Mouse (Mus musculus): ENCODE data around the gene 0610037L13Rik.

0610037L13Rik gene

DNA sequence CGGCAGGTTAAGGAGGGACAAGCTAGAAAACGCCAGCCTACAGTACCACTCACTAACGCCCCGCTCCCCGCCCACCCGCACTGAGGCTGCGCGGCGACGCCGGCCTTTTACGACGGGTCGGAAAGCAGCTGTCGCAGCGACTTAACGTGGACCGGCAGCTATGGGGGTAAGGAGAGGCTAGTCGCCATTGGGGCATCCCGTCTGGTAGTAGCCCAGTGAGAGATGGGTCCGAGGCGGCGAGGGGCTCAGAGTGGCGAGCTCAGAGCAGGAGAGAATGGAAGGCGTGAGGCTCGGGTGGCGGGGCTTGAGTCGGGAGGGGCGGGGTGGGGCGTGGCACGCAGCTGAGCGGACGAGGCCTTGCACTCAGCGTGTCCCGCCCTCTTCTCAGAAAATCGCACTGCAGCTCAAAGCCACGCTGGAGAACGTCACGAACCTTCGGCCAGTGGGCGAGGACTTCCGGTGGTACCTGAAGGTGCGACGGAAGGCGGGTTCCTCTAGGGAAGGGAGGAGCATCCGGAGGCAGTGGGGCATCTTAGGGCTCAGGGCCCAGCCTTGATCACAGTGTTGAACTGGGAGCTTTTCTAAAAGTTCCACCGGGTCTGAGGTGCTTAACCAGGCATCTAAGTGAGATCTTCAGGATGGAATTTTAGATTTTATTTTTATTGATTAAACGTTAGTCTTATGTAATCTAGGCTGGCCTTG is at the start of gene 0610037L13Rik:
0610037L13Rik (plus strand) TSS at position 83 of the 702 bp plus-strand sequence.
- DNase-seq (ENCODE audit: extremely low read depth, low read depth): peak; percentile 95

DNA sequence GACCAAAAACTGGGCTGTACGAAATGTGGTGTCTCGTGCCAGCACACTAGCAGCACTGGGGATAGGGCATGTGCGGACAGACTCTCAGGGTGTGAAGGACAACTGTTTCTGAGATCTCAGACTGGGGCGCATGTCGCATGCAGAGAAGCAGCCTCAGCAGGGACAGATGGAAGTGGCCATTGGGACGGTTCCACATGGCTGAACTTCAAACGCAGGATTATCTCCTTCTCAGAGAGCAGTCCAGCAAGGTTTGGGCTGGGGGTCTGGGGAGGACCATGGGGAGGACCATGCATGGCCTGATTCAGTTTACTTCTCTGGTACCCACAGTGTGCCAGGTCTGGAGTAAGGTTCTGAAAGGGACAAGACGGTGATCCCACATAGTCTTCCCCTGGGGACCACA is 45.9 kb upstream of the 0610037L13Rik start:
- no peak for DNase-seq (ENCODE audit: extremely low read depth, low read depth)

GRCm38 (mm10) chr4:107844971-107845370 is 44.6 kb upstream of the 0610037L13Rik start:
- peak; percentile 5 for DNase-seq (ENCODE audit: extremely low read depth, low read depth)

- DNase-seq (ENCODE audit: extremely low read depth, low read depth): no peak
Measured at GRCm38 (mm10) chr4:107846795-107847194, 42.8 kb upstream of the 0610037L13Rik start.

DNA sequence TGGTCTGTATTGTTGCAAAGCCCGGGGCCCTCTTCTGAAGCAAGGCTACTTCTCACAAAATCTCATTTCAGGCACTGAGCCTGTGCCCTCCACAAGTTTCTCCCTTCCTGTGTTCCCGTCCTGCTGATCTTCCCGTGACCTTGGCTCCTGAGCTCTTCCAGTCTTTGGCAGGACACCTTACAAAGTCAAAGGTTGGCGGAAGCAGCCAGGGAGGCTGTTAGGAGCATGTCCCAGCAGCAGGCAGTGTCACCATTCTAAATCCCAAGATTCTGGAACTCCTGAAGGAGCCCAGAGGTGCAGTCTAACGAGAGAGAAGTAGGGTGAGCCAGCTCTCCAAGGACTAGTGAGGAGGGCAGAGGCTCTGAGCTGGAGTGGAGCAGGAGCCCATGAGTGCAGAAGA is 41.1 kb upstream of the 0610037L13Rik start:
- DNase-seq (ENCODE audit: extremely low read depth, low read depth): no peak

- no peak for DNase-seq (ENCODE audit: extremely low read depth, low read depth)
Measured at GRCm38 (mm10) chr4:107849621-107850020, 40.0 kb upstream of the 0610037L13Rik start.

GRCm38 (mm10) chr4:107850091-107850490 is 39.5 kb upstream of the 0610037L13Rik start:
- no peak for DNase-seq (ENCODE audit: extremely low read depth, low read depth)

- DNase-seq (ENCODE audit: extremely low read depth, low read depth): no peak
Measured at GRCm38 (mm10) chr4:107853333-107853732, 36.3 kb upstream of the 0610037L13Rik start.

- no peak for DNase-seq (ENCODE audit: extremely low read depth, low read depth)
Measured at GRCm38 (mm10) chr4:107853836-107854235, 35.8 kb upstream of the 0610037L13Rik start.

DNA sequence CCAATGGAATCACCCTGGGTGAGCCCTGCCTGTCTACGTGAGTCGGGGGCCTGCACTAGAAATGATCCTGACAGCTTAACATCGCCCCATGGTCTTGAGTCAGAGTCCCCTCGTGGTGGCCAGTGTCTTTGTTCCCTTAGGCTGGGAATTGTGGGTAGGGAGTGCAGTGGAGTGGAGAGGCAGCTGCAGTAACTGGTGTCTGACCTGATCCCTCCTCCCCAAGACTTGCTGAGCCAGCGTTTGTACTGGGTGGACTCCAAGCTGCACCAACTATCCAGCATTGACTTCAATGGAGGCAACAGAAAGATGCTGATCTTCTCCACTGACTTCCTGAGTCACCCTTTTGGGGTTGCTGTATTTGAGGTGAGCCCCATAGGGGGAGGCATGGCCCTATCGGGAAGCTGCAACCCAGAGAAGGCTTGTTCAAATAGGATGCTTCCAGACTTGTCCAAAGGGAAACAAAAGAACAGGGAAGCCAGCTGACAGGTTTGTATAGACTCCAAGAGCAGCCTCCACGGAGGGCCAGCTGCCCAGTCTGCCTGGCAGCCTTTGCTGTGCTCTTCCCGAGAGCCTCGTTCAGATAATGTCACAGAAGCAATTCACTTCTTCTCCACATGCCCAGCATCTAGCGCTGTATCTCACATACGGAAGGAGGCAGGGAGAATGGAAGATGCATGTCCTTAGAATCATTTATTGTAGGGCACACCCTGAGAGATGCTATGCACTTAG is 32.5 kb upstream of the 0610037L13Rik start:
- DNase-seq (ENCODE audit: extremely low read depth, low read depth): no peak

GRCm38 (mm10) chr4:107858995-107859394 is 30.6 kb upstream of the 0610037L13Rik start:
- DNase-seq (ENCODE audit: extremely low read depth, low read depth): no peak

DNA sequence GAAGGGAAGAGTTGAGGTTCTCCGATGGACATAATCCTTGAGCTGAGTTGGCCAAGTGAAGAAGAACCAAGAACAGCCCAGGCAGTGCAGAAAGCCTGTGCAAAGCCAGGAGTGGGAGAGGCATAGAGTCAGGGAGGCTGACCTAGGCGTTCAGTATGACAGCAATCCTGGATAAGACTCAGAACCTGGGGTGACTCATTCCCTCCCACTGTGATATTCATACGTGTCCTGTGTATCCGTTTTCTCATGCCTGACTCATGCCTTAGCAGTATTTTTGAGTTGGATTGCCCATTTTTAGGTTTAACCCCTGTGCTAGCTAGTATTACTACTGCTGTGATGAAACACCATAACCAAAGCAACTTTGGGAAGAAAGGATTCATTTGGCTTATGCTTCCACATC is 24.7 kb upstream of the 0610037L13Rik start:
- no peak for DNase-seq (ENCODE audit: extremely low read depth, low read depth)

DNA sequence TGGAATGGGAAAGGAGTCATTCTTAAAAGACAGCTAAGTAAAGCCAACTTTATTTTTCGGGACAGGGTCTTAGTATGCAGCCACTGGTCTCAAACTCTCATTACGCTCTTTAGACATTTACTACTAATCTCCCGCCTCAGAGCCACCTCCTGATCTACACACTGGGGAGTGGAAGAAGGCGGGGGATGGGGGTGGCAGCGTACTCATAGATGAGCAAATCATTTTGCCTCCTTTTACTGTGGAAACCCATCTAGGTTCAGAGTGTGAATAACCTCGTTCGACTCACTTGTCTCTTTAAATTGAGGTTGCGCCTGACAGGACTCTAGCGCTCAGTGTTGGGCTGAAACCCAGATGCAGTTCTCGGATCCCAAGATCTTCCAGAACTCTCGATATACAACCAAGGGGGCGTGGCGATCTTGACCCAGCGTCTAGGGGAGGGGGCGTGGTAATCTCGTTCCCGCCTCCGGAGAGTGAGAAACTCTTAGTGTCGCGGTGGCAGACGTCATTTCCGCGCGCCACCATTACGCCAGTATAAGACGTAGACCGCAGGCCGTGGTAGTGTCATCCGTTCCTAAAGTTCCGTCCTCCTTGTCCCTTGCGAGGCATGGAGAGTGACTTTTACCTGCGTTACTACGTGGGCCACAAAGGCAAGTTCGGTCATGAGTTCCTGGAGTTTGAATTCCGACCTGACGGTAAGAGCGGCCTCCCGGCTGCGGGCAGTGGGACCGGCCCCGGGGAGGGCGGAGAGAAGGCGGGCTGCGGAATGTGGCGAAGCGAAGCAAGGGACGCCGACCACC is 10.2 kb upstream of the 0610037L13Rik start, which contains the start of gene Magoh:
Magoh (plus strand) TSS at position 502 of the 797 bp plus-strand sequence.
- DNase-seq (ENCODE audit: extremely low read depth, low read depth): peak; percentile 87

DNA sequence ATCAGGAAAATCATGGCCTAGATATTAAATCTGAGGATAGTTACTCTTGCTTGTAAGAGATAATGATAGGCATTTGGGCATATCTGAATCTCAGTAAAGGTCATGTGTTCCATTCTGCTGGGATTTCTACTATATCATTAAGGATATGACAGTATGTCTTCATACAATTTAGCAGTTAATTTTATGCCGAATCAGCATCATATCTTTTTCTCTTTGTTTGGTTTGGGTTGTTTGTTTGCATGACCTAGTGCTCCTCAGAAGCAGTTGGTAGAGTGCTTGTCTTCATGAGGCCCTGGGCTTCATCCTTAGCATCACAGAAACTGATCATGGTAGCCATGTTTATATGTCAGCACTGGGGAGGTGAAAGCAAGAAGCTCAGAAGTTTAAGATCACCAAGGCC is 8.0 kb upstream of the 0610037L13Rik start:
- DNase-seq (ENCODE audit: extremely low read depth, low read depth): no peak

DNA sequence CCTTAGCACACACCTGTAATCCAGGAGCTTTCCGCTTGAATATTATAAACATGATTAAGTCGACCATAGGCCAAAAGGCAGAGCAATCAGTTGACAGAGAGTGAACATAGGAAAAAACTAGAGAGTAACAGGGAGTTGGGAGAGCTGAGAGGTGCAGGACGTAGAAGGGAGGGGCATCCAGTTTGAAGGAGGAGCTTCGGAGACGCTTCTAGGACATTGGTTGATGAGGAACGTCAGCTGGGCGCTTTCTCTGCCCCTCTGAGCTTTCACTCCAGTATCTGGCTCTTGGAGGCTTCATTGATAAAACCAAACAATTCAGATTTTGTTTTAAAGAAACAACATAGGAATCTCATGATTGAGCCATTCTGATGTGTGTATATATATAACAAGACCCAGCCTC is 3.2 kb upstream of the 0610037L13Rik start:
- no peak for DNase-seq (ENCODE audit: extremely low read depth, low read depth)

DNA sequence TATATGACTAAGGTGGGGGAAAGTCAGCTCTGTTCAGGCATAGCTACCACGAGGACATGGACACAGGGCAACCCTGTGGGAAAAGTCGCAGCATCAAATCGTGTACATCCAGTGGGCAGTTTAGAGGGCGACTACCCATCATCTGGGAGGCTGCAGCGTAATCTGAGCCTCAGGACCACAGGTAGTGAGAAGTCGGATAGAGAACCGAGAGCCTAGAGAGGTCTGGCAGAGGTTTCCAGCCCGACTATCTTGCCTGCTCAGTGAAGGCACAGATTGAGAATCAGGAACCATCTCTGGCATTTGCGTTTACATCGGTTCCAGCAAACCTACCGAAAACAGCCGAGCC is 255 bp upstream of the 0610037L13Rik start:
- DNase-seq (ENCODE audit: extremely low read depth, low read depth): no peak

DNA sequence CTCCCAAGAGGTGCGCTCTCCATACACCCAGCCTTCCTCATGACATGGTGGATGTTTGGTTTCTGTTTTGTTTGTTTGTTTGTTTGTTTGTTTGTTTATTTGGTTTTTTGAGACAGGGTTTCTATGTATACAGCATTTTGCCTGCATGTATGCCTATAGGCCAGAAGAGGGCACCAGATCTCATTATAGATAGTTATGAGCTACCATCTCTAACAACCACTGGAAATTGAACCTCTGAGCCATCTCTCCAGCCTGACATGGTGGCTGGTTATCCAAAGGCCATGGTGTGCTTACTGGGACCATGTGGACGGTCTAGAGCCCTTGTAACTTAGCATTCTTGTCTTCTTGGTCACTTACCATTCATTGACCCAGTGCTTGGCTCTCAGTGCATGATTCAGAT is 3.0 kb downstream of the 0610037L13Rik start:
- DNase-seq (ENCODE audit: extremely low read depth, low read depth): no peak

GRCm38 (mm10) chr4:107899211-107899927 is 9.8 kb downstream of the 0610037L13Rik start:
- no peak for DNase-seq (ENCODE audit: extremely low read depth, low read depth)

DNA sequence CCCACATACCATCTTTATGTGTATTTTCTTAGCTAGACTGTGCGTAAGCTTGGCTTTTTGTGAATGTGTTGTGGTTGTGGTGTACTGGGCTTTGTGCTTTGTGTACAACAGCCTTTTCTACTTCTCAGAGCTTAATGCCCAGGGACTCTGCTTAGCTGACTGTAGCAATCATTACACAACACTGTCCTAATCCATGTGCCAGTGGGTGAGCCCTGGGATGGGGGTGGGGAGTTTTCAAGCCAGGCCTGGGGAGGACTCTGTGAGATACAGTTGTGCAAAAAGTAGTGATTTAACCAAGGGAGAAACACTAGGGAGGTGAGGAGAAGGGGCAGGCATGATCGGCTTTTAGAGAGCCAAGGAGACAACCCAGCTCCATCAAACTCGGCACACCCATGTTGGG is 10.6 kb downstream of the 0610037L13Rik start:
- DNase-seq (ENCODE audit: extremely low read depth, low read depth): no peak

DNA sequence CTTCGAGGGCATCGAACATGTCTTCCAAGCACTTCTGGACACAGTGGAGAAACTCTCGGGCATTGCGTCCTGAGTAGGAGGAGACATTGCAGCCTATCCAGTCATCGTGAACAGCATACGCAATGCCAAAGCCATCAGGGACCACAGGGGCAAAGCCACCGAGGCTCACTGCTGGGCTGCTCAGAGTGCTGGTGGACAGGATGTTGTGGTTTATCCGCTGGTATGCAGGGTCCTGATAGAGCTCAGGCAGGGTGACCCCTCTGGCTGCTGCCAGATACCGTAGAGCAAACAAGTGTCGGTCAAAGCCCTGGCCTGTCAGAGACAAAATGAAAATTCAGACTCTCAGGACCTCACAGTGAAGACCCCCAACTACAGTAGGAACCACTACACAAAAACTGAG is 14.6 kb downstream of the 0610037L13Rik start:
- DNase-seq (ENCODE audit: extremely low read depth, low read depth): no peak

DNA sequence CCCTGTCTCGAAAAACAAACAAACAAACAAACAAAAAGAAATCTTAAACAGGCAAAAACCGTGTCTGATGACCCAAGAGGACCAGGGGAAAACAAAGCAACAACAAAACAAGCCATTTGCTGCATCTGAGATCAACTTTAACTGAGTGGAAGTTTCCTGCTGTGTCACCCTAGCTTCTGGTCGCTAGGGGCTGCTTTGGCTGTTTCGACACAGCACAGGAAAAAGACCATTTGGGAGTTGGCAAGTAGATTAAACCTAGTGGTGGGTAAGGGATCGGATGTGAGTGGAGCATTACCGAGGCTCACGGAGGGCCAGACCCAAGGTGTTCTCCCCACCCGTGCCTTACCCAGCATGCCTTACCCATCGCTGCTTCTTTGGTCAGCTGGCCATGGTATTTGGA is 16.9 kb downstream of the 0610037L13Rik start:
- DNase-seq (ENCODE audit: extremely low read depth, low read depth): no peak
